Mouse (Mus musculus) lung, embryonic 16.5 days (tissue): ENCODE measurements around the gene Itpripl2. TPM values are rescaled to one million over a fixed set of nuclear protein-coding genes. Genes with fewer than 3 reads are reported as not detected.

Experiments
- polyA plus RNA-seq: library from polyadenylated mRNA; unstranded; fragments of >200 nt; fragmentation: Nextera tagmentation; extraction: Ambion mirVana; gene quantifications from 2 replicates; pipeline ENCODE4 v1.2.1, GENCODE M21; 2015

Itpripl2 gene
- polyA plus RNA-seq, 1 experiment from 2014 or later, result 6.9 TPM

Other genes starting within 250 kb of the Itpripl2 start
- 13.4 and 14.1 TPM in 2 replicates for gene Smg1, start 248.3 kb downstream of the Itpripl2 start, polyA plus RNA-seq
- gene Syt17, start 43.8 kb downstream of the Itpripl2 start, polyA plus RNA-seq, result 2.9 and 3.6 TPM in 2 replicates
- 116 and 117 TPM in 2 replicates for gene Coq7, start 41.4 kb upstream of the Itpripl2 start, polyA plus RNA-seq
- 2.9 and 3.3 TPM in 2 replicates for gene Tmc7, start 92.8 kb upstream of the Itpripl2 start, polyA plus RNA-seq
- gene Tmc5, start 105.3 kb upstream of the Itpripl2 start, polyA plus RNA-seq, result 0.50 and 0.58 TPM in 2 replicates
- gene Gde1, start 213.8 kb upstream of the Itpripl2 start, polyA plus RNA-seq, result 146 and 148 TPM in 2 replicates
- gene Ccp110, start 220.6 kb upstream of the Itpripl2 start, polyA plus RNA-seq, result 20.1 and 22.8 TPM in 2 replicates
- 67.0 and 71.5 TPM in 2 replicates for gene Vps35l, start 248.3 kb upstream of the Itpripl2 start, polyA plus RNA-seq